Mouse (Mus musculus): ENCODE measurements at regions not wholly inside any gene's neighbourhood (a gene's known extent, or its start where the extent isn't known, plus 50 kb on each side); places are given as distances from the start of the nearest gene placed in this dataset.

GRCm38 (mm10) chr19:36257748-36258538 is 90.2 kb upstream of the Pcgf5 start:
- TF ChIP-seq CTCF (IDR thresholded peaks at IDR 0.05; ENCODE audit: low read depth) = no peak
- TF ChIP-seq EP300 (IDR thresholded peaks at IDR 0.05; ENCODE audit: low read depth) = no peak

All from liver, postnatal 0 days (tissue).